6 mouse cellular contexts compared by ENCODE assay signal in the genomic region with DNA sequence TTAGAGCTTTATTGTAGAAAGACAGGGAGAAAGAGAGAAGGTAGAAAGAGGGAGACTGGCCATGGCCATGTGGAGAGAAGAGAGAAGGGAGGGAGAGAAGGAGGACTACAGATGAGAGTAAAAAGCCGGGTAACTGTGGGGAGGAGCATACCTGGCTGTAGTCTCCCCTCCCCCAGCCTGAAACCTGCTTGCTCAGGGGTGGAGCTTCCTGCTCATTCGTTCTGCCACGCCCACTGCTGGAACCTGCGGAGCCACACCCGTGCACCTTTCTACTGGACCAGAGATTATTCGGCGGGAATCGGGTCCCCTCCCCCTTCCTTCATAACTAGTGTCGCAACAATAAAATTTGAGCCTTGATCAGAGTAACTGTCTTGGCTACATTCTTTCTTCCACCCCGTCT.
DNase-seq lines count a peak whose midpoint lies in the region; ATAC-seq and TF ChIP-seq lines count a peak whose summit lies in the region.
"Not testable (repeated sequence)": the region's sequence is repeated elsewhere in the genome, so short reads cannot be mapped to it uniquely, and the experiment has no call there.

No protein-coding gene starts in this region.

- not testable (repeated sequence) for H3K4me1 ChIP-seq in ES-Bruce4 (ENCODE audit: control insufficient read depth, insufficient read depth, low read length); intestine, embryonic 15.5 days (replicated peaks); kidney, embryonic 14.5 days (ENCODE audit: control insufficient read depth, insufficient read depth, low read length); stomach, embryonic 16.5 days (ENCODE audit: control insufficient read depth, insufficient read depth, low read length); testis, adult 2 months (ENCODE audit: control insufficient read depth, insufficient read depth, low read length)

- ATAC-seq in intestine, embryonic 15.5 days = peak; percentile 79
- ATAC-seq in kidney, embryonic 14.5 days (ENCODE audit: low FRiP score, low TSS enrichment) = peak; percentile 43; the same call in 1 of the 2 replicates
- not testable (repeated sequence) for ATAC-seq in stomach, embryonic 16.5 days (ENCODE audit: insufficient read depth, low FRiP score)

- H3K4me2 ChIP-seq in intestine, embryonic 15.5 days (replicated peaks); kidney, embryonic 14.5 days (replicated peaks; ENCODE audit: low read depth, low read length): not testable (repeated sequence)
- 0 out of 2 replicates have a peak overlapping the region, but pooled peaks have one; percentile 12 for H3K4me2 ChIP-seq in stomach, embryonic 16.5 days (ENCODE audit: low read depth, low read length)

- H3K27me3 ChIP-seq in ES-Bruce4 (ENCODE audit: control insufficient read depth, insufficient read depth, low read length, poor library complexity, severe bottlenecking); intestine, embryonic 15.5 days (replicated peaks); kidney, embryonic 14.5 days (ENCODE audit: control insufficient read depth, insufficient read depth, low read length); stomach, embryonic 16.5 days (ENCODE audit: control insufficient read depth, insufficient read depth, low read length); testis, adult 2 months (ENCODE audit: control insufficient read depth, insufficient read depth, low read length): not testable (repeated sequence)

- TF ChIP-seq EP300 in ES-Bruce4 (IDR thresholded peaks at IDR 0.05; ENCODE audit: insufficient read depth, low read depth, low read length) = not testable (repeated sequence)

- TF ChIP-seq CTCF in ES-Bruce4 (IDR thresholded peaks at IDR 0.05; ENCODE audit: low read depth, low read length); testis, adult 2 months (IDR thresholded peaks at IDR 0.05; ENCODE audit: control insufficient read depth, insufficient read depth, insufficient replicate concordance, low read depth, low read length): not testable (repeated sequence)

- peak; percentile 14 for DNase-seq in R1 (ENCODE audit: low read depth, low spot score)

- 23% methylated on average over 4 of the region's 10 CpGs for WGBS in intestine, embryonic 15.5 days
- WGBS in kidney, embryonic 14.5 days = 43% methylated on average over 2 of the region's 10 CpGs
- 34% methylated on average over 2 of the region's 10 CpGs for WGBS in stomach, embryonic 16.5 days

- H3K27ac ChIP-seq in ES-Bruce4 (ENCODE audit: insufficient read depth, low read length); intestine, embryonic 15.5 days; kidney, embryonic 14.5 days (ENCODE audit: low read depth, low read length); stomach, embryonic 16.5 days (ENCODE audit: low read length); testis, adult 2 months (ENCODE audit: control insufficient read depth, insufficient read depth, low read depth, low read length): not testable (repeated sequence)

- TF ChIP-seq POLR2A in ES-Bruce4 (IDR thresholded peaks at IDR 0.05; ENCODE audit: insufficient read depth, low read length); testis, adult 2 months (IDR thresholded peaks at IDR 0.05; ENCODE audit: control insufficient read depth, low read depth, low read length): not testable (repeated sequence)

- not testable (repeated sequence) for H3K9ac ChIP-seq in ES-Bruce4 (ENCODE audit: low read depth, poor library complexity, severe bottlenecking); intestine, embryonic 15.5 days; kidney, embryonic 14.5 days (ENCODE audit: low read depth, low read length); stomach, embryonic 16.5 days (ENCODE audit: low read length)

- H3K36me3 ChIP-seq in ES-Bruce4 (ENCODE audit: control insufficient read depth, insufficient read depth, low read length, poor library complexity, severe bottlenecking); intestine, embryonic 15.5 days; kidney, embryonic 14.5 days (ENCODE audit: control insufficient read depth, insufficient read depth, low read length); stomach, embryonic 16.5 days (ENCODE audit: control insufficient read depth, insufficient read depth, low read length); testis, adult 2 months (ENCODE audit: control insufficient read depth, insufficient read depth, low read length): not testable (repeated sequence)

- H3K9me3 ChIP-seq in ES-Bruce4 (replicated peaks; ENCODE audit: control insufficient read depth, insufficient read depth, low read length, poor library complexity, severe bottlenecking); intestine, embryonic 15.5 days; kidney, embryonic 14.5 days (ENCODE audit: control insufficient read depth, low read length); stomach, embryonic 16.5 days (replicated peaks; ENCODE audit: control insufficient read depth, low read length): not testable (repeated sequence)

- H3K4me3 ChIP-seq in ES-Bruce4 (ENCODE audit: low read depth, low read length) = 0 out of 2 replicates have a peak overlapping the region, but pooled peaks have one; percentile 9
- not testable (repeated sequence) for H3K4me3 ChIP-seq in intestine, embryonic 15.5 days (replicated peaks); kidney, embryonic 14.5 days (ENCODE audit: low read length); stomach, embryonic 16.5 days (replicated peaks; ENCODE audit: low read length)
- peak overlapping the region; percentile 10; the same call in 1 of the 2 replicates for H3K4me3 ChIP-seq in testis, adult 2 months (ENCODE audit: control insufficient read depth, low read depth, low read length)
